Mouse (Mus musculus) layer of hippocampus, adult 9-11 months (tissue): ENCODE measurements around the gene Cdt1.
A peak's percentile ranks its signal among the peaks of the same experiment; 100 is the strongest.

Source experiments
- DNase-seq: peaks from one replicate; pipeline ENCODE4 v3.0.0; 2022

Gene Cdt1

GRCm38 (mm10) chr8:122616181-122616905, 48.5 kb downstream of the Cdt1 start:
- DNase-seq = no peak

- DNase-seq = peak; percentile 38
These were observed 50.2 kb downstream of the Cdt1 start for GRCm38 (mm10) chr8:122617947-122618546.

- no peak for DNase-seq
These were observed 51.0 kb downstream of the Cdt1 start for GRCm38 (mm10) chr8:122618660-122619378.

- no peak for DNase-seq
These were observed 52.6 kb downstream of the Cdt1 start for GRCm38 (mm10) chr8:122620446-122620845.

GRCm38 (mm10) chr8:122622727-122623126, 54.9 kb downstream of the Cdt1 start, which contains the start of gene Pabpn1l:
Gene Pabpn1l, minus strand, starts transcription at chr8:122622739.
- DNase-seq = no peak
